Mouse (Mus musculus) forebrain, embryonic 13.5 days (tissue): ENCODE results near the gene Vamp8. TPM values are rescaled to one million over a fixed set of nuclear protein-coding genes. Genes with fewer than 3 reads are reported as not detected.

Experiments used
- ATAC-seq: fragments of 200-750 bp; cut with Nextera tagmentation; 2 replicates; pipeline ENCODE4 v1.8.0; 2017
- H3K27ac ChIP-seq: fragments of 300-500 bp; sonication (generic); 2 replicates; pipeline ENCODE4 v1.5.1; 2015; ENCODE audit warnings: inconsistent platforms, mild to moderate bottlenecking, moderate library complexity
- H3K27me3 ChIP-seq: fragments of 300-500 bp; sonication (generic); 2 replicates; pipeline ENCODE4 v1.6.1; 2015; ENCODE audit warnings: mild to moderate bottlenecking, inconsistent platforms
- H3K36me3 ChIP-seq: fragments of 300-500 bp; sonication (generic); 2 replicates; pipeline ENCODE4 v1.6.1; 2015; ENCODE audit warnings: mild to moderate bottlenecking, inconsistent platforms; ENCODE audit not compliant: poor library complexity, severe bottlenecking
- H3K4me1 ChIP-seq: fragments of 300-500 bp; sonication (generic); 2 replicates; pipeline ENCODE4 v1.6.1; 2015; ENCODE audit warnings: inconsistent platforms
- H3K4me2 ChIP-seq: fragments of 300-500 bp; sonication (generic); 2 replicates; pipeline ENCODE4 v1.6.1; 2015; ENCODE audit warnings: inconsistent platforms, mild to moderate bottlenecking, moderate library complexity
- H3K4me3 ChIP-seq: fragments of 300-500 bp; sonication (generic); 2 replicates; pipeline ENCODE4 v1.5.1; 2015; ENCODE audit warnings: mild to moderate bottlenecking, inconsistent platforms
- H3K9ac ChIP-seq: fragments of 300-500 bp; sonication (generic); 2 replicates; pipeline ENCODE4 v1.6.1; 2015; ENCODE audit warnings: mild to moderate bottlenecking, inconsistent platforms
- H3K9me3 ChIP-seq: fragments of 300-500 bp; sonication (generic); replicated peaks from 2 replicates; pipeline ENCODE4 v1.6.1; 2016; ENCODE audit warnings: inconsistent platforms
- WGBS: fragments of 180-500 bp; shearing (Covaris S2); methylation state at CpG from one replicate; pipeline ENCODE4 v1.1.7; 2015; 5-methylcytosine and 5-hydroxymethylcytosine counted together
- polyA plus RNA-seq: library from polyadenylated mRNA; unstranded; fragments of >200 nt; fragmentation: Nextera tagmentation; extraction: Ambion mirVana; gene quantifications from 2 replicates; pipeline ENCODE4 v1.2.1, GENCODE M21; 2015

Gene Vamp8
- polyA plus RNA-seq, 1 experiment from 2014 or later = 16.8 TPM

DNA sequence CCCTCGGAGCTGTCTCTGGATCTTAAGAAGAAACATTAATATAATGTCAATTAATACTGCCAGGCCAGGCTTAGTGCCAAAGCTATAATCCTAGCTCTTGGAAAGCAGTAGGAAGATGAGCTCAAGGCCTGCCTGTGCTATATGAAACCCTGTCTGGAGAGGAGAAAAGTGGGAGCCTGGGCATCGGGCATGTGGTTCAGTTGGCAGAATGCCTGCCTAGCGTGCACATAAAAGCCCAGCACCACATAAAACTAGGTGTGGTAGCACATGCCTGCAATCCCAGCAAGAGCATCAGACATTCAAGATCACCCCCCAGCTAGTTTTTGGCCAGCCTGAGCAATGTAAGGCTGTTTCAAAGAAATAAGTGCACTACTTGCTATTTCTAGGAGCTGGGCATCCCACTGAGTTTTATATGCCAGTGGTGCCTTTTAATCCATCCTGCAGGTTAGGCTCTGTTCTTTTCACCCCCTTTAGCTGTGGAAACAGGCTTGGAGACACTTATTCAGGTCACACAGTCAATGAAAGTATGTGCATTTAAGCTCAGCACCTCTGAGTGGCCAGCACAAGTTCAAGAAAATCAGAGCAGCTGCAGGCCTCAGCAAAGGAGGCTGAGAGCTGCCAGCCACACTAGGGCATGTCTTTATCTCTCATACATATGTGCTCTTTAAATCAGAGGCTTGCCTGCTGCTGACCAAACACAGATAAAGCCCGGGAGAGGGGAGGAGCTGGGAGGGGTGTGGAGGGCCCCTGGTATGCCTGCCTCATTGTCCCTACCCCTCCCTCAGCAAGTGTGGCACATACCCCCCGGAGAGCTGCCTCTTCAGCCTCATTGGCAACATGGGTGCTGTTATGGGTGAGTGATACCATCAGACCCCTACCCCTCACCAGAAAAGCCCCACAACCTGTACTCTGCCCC lies 33.1 kb downstream of the Vamp8 start:
- Histone ChIP-seq H3K36me3 (peaks cover 36% of the 10 kb centered on the region), H3K4me3 (no peak overlapping the region), H3K4me1 (peaks cover 32% of the 10 kb centered on the region), H3K27me3 (no peaks in the 10 kb centered on the region), H3K27ac (no peak overlapping the region), H3K4me2 (no peak overlapping the region), H3K9me3 (no peaks in the 10 kb centered on the region), H3K9ac (no peak overlapping the region)
- 85% methylated on average over 5 of the region's 5 CpGs for WGBS
- ATAC-seq = no peak

- Histone ChIP-seq H3K4me2 (peak overlapping the region; percentile 98), H3K27me3 (no peaks in the 10 kb centered on the region), H3K4me3 (peak overlapping the region; percentile 56), H3K9ac (peak overlapping the region; percentile 76), H3K4me1 (peaks cover 28% of the 10 kb centered on the region), H3K9me3 (no peaks in the 10 kb centered on the region), H3K36me3 (peaks cover 37% of the 10 kb centered on the region), H3K27ac (no peak overlapping the region)
- ATAC-seq = no peak
- WGBS = 38% methylated on average over 8 of the region's 8 CpGs
Observed at GRCm38 (mm10) chr6:72356001-72356532, 34.4 kb downstream of the Vamp8 start.

DNA sequence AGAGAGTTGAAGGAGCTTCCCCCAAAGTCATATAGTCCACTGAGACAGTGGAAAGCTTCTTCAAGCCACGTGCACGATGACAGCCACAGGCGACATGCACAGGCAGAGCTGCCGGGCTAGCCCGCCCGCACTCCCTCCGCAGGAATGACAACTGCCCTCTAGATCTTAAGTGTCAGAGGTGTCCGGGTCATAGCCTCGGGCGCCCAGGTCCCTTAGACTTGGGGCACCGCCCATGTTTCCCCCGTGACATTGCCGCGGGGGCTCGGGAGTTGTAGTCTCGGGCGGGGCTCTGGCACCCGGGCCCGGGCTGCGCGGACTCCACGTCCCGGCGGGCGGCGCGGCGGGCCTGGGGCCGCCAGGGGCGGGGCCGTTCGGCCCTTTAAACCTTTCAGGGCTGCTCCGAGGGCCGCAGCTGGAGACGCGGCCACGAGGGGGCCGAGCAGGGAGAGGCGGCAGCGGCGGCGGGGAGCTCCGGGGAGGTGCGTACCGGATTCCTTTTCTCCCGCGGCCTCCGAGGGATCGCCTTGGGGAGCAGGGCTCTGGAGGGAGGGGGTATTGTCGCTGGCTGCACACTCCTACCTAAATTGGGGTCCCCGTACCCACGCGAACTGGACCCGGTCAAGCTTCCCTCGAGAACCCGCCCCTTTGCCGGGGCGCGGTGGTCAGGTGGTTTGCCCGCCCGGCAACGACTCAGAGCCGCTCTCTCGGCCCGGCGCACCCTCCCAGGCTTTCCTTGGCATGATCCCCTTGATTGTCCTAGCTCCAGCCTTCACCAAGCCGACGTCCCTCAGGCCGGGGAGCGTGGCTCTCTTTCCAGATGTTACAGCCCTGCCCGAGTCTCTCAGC lies 35.2 kb downstream of the Vamp8 start, which contains the start of gene Tmem150a:
Tmem150a (plus strand) TSS at position 382 of the 846 bp plus-strand sequence.
- WGBS = under 1% methylated on average over 68 of the region's 71 CpGs
- peak within 1 kb of the TSS; percentile 76 for H3K9ac ChIP-seq

GRCm38 (mm10) chr6:72354025-72354424 lies 36.5 kb downstream of the Vamp8 start:
- Histone ChIP-seq H3K4me2 (no peak overlapping the region), H3K27ac (no peak overlapping the region), H3K9ac (no peak overlapping the region), H3K9me3 (no peaks in the 10 kb centered on the region), H3K27me3 (no peaks in the 10 kb centered on the region), H3K4me1 (peaks cover 28% of the 10 kb centered on the region), H3K4me3 (no peak overlapping the region), H3K36me3 (peaks cover 41% of the 10 kb centered on the region)
- WGBS = 65% methylated on average over 1 of the region's 1 CpGs
- ATAC-seq = no peak

More for the DNA sequence above, 35.2 kb downstream of the Vamp8 start, which contains the start of gene Tmem150a:
- no peaks in the 10 kb centered on the region for H3K9me3 ChIP-seq
- H3K4me3 ChIP-seq = peak within 1 kb of the TSS; percentile 56
- peak within 1 kb of the TSS; percentile 35; the same call in 1 of the 2 replicates for H3K27ac ChIP-seq
- ATAC-seq = peak; percentile 85
- H3K4me2 ChIP-seq = peak within 1 kb of the TSS; percentile 98
- peaks cover 41% of the 10 kb centered on the region for H3K36me3 ChIP-seq
- H3K4me1 ChIP-seq = peaks cover 21% of the 10 kb centered on the region
- no peaks in the 10 kb centered on the region for H3K27me3 ChIP-seq

GRCm38 (mm10) chr6:72352636-72353405 lies 37.7 kb downstream of the Vamp8 start:
- ATAC-seq = no peak
- Histone ChIP-seq H3K36me3 (peaks cover 34% of the 10 kb centered on the region), H3K27ac (no peak overlapping the region), H3K4me3 (no peak overlapping the region), H3K27me3 (no peaks in the 10 kb centered on the region), H3K4me2 (no peak overlapping the region), H3K9me3 (no peaks in the 10 kb centered on the region), H3K9ac (no peak overlapping the region), H3K4me1 (peaks cover 40% of the 10 kb centered on the region)
- WGBS = 82% methylated on average over 5 of the region's 5 CpGs

DNA sequence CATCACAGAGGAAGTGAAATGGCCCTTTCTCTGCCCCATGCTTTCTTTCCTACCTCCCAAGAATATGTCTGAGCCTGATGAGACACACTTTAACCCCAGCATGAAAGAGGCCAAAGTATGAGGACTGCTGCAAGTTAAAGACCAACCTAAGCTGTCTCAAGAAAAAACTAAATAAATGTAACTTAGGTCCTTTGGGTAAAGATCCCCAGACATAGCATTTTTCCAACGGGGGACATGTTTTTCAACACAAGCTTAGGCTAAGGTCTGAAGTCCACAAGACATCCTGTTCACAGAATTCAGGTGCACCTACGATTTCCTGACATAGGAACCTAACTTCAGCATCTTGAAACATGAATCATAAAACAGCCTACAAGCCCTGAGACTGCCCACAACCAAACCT lies 40.3 kb downstream of the Vamp8 start:
- Histone ChIP-seq H3K4me2 (no peak overlapping the region), H3K36me3 (peaks cover 26% of the 10 kb centered on the region), H3K9ac (no peak overlapping the region), H3K27me3 (no peaks in the 10 kb centered on the region), H3K9me3 (no peaks in the 10 kb centered on the region), H3K4me3 (no peak overlapping the region), H3K27ac (no peak overlapping the region), H3K4me1 (peaks cover 47% of the 10 kb centered on the region)
- ATAC-seq = no peak
- WGBS = 92% methylated on average over 2 of the region's 2 CpGs

GRCm38 (mm10) chr6:72348411-72348810 lies 42.1 kb downstream of the Vamp8 start:
- H3K4me3 ChIP-seq = peak overlapping the region; percentile 87
- H3K4me1 ChIP-seq = peaks cover 51% of the 10 kb centered on the region
- WGBS = 83% methylated on average over 10 of the region's 10 CpGs
- 0 out of 2 replicates have a peak overlapping the region, but pooled peaks have one; percentile 4 for H3K27ac ChIP-seq
- H3K4me2 ChIP-seq = peak overlapping the region; percentile 89
- H3K9ac ChIP-seq = no peak overlapping the region
- no peaks in the 10 kb centered on the region for H3K27me3 ChIP-seq
- peaks cover 26% of the 10 kb centered on the region for H3K36me3 ChIP-seq
- no peaks in the 10 kb centered on the region for H3K9me3 ChIP-seq
- ATAC-seq = no peak

DNA sequence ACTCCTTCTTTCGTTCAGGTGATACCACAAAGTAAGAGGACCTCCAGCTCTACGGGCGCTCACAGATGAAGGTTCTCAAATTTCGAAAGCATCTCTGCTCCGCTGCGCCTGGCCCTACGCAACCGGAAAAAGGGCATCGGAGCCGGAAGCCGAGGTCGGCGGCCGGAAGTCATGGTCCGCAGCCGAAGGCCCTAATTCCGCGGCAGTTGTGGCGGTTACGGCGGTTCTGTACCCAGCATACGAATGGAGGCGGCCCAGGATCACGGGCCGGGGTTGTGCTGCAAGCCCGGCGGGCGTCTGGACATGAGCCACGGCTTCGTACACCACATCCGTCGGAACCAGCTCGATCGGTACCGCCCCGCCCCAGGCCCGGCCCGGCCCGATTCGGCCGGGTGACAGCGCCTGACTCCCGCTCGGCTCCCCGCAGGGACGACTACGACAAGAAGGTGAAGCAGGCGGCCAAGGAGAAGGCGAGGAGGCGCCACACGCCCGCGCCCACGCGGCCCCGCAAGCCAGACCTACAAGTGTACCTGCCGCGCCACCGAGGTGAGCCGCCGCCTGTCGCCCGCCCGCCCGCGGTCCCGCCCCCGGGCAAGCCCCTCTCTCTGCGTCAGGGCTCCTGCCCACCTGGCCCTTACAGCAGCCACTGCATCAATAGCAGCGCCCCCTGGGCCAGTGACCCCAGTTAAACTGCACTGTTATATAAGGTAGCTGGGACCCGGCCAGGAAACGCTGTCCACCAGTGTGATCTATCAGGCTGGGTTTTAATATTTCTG lies 43.1 kb downstream of the Vamp8 start, which contains the start of gene 0610030E20Rik:
0610030E20Rik (plus strand) TSS at position 152 of the 776 bp plus-strand sequence.
- peak within 1 kb of the TSS; percentile 87 for H3K4me3 ChIP-seq
- under 1% methylated on average over 68 of the region's 72 CpGs for WGBS
- H3K4me2 ChIP-seq = peak within 1 kb of the TSS; percentile 89
- peak within 1 kb of the TSS; percentile 96 for H3K9ac ChIP-seq
- H3K9me3 ChIP-seq = no peaks in the 10 kb centered on the region
- H3K36me3 ChIP-seq = peaks cover 30% of the 10 kb centered on the region
- H3K27ac ChIP-seq = peak within 1 kb of the TSS; percentile 77
- peak; percentile 72 for ATAC-seq
- H3K4me1 ChIP-seq = peaks cover 55% of the 10 kb centered on the region
- no peaks in the 10 kb centered on the region for H3K27me3 ChIP-seq

- H3K4me3 ChIP-seq = 0 out of 2 replicates have a peak overlapping the region, but pooled peaks have one; percentile 87
- ATAC-seq = no peak
- no peak overlapping the region for H3K9ac ChIP-seq
- peaks cover 31% of the 10 kb centered on the region for H3K36me3 ChIP-seq
- WGBS = 81% methylated on average over 4 of the region's 4 CpGs
- H3K4me2 ChIP-seq = no peak overlapping the region; the same call in 1 of the 2 replicates
- H3K9me3 ChIP-seq = no peaks in the 10 kb centered on the region
- no peak overlapping the region for H3K27ac ChIP-seq
- H3K4me1 ChIP-seq = peaks cover 52% of the 10 kb centered on the region
- no peaks in the 10 kb centered on the region for H3K27me3 ChIP-seq
Observed at GRCm38 (mm10) chr6:72346261-72346660, 44.2 kb downstream of the Vamp8 start.

GRCm38 (mm10) chr6:72345633-72346032 lies 44.9 kb downstream of the Vamp8 start:
- H3K27ac ChIP-seq = no peak overlapping the region
- peaks cover 31% of the 10 kb centered on the region for H3K36me3 ChIP-seq
- H3K9me3 ChIP-seq = no peaks in the 10 kb centered on the region
- peaks cover 51% of the 10 kb centered on the region for H3K4me1 ChIP-seq
- peak overlapping the region; percentile 93 for H3K4me3 ChIP-seq
- peak overlapping the region; percentile 89 for H3K4me2 ChIP-seq
- ATAC-seq = no peak
- WGBS = 53% methylated on average over 6 of the region's 6 CpGs
- no peaks in the 10 kb centered on the region for H3K27me3 ChIP-seq
- no peak overlapping the region for H3K9ac ChIP-seq
